Mouse (Mus musculus) cerebellum, adult 18-20 months (tissue): ENCODE data around the gene Tnrc6b.

ENCODE experiments used
- DNase-seq, 2 experiments: peaks; one replicate each; pipeline ENCODE4 v3.0.0; 2021

Tnrc6b gene

GRCm38 (mm10) chr15:80988331-80988730 is 277.2 kb downstream of the Tnrc6b start:
- DNase-seq = no peak

- DNase-seq = no peak
These were observed 278.6 kb downstream of the Tnrc6b start for GRCm38 (mm10) chr15:80989712-80990111.
